Mouse (Mus musculus): ENCODE data around the gene Dhrs7b. TPM values are rescaled to one million over a fixed set of nuclear protein-coding genes. Genes with fewer than 3 reads are reported as not detected.
"Not testable (repeated sequence)": the region's sequence is repeated elsewhere in the genome, so short reads cannot be mapped to it uniquely, and the experiment has no call there.

The Dhrs7b gene
- total RNA-seq, 2 experiments from 2014 or later, result 26.9 to 32.1 TPM

DNA sequence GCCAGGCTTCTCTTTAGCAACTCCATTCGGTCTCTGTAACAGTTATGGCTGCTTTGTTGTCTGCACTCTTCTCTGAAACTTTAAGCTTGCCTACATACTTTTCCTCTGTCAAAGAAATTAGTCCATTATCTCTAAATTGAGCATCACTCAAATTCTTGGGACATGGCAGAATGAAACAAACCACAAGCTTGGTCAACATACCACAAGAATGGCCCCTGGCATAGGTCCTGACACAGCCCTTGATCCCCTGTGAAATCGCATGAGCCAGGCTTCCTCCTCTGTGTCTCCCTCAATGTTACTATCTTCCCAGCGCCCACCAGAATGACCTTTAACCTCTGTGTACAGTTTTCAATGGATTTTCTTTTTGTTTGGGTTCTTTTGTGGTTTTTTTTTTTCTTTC, 52.0 kb downstream of the Dhrs7b start:
- DNase-seq (ENCODE audit: low spot score in 2 of 2), result no peak
- intact Hi-C loops (cut with DNase I), result no loop called here

DNA sequence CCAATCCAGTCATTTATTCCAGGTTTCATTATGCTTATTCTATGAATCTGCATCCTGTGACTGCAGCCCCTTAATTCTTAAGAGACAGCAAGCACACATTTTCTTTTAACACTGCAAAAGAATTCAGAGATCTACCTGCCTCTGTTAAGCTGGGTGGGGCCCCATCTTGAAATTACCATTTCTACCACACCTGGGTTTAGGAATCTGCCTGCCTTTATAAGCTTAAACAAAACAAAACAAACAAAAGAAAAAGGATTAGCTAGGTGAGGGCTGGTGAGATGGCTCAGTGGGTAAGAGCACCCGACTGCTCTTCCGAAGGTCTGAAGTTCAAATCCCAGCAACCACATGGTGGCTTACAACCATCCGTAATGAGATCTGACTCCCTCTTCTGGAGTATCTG, 56.6 kb downstream of the Dhrs7b start:
- DNase-seq (ENCODE audit: low spot score in 2 of 2); intact Hi-C loops (cut with DNase I): not testable (repeated sequence)

DNA sequence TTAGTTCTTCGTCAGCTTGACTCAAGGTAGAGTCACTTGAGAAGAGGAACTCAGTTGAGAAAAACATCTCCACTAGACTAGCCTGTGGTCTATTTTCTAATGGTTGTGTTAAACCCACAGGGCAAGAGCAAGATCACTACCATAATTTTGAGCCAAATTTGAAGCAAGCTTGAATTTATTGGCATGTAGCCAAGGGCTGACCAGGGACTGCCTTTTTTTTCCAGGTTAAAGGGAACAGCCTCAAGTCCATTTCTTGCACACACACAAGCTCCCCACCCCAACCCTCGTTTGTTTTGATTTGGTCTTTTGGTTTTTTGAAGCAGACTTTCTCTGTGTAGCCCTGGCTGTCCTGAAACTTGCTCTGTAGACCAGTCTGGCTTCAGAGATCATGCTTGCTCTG, 59.4 kb downstream of the Dhrs7b start:
- intact Hi-C loops (cut with DNase I), result no loop called here
- DNase-seq (ENCODE audit: low spot score in 2 of 2), result no peak

DNA sequence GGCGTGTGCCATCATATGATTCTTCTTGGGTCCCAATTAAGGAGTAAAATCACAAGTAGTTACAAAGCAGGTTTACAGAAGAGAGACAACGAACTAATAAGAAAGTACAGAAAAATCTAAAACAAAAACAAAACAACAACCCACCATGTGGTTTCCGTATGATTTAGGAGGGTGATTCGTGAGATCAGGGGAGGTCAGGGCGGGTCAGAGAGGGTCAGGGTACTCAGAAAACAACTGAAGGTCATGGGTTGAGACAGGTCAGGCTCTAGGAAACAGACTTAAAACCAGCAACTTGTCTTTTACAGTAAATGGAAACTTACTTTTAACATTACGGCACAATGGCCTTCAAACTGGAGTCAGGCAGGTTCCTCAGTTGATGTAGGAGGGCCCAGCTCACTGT, 59.9 kb downstream of the Dhrs7b start:
- intact Hi-C loops (cut with DNase I), result no loop called here

DNA sequence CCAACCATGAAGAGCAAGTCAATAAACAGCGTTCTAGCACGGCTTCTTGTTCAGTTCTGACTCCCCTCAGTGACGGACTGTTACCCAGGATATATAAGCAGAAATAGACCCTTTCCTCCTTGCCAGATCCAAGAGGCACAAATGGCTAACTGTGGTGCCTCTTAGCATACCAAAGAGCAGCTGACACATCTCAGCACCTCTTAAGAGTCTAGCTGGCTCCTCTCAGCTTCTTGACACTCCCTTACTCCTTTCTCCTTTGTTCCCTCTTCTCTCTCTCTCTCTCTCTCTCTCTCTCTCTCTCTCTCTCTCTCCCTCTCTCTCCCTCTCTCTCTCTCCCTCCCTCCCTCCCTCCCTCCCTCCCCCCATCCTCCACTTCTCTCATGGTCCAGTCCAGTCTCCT, 60.3 kb downstream of the Dhrs7b start:
- intact Hi-C loops (cut with DNase I), result no loop called here
- no peak for DNase-seq (ENCODE audit: low spot score in 2 of 2)

More for the DNA sequence above, 59.9 kb downstream of the Dhrs7b start:
- no peak for DNase-seq (ENCODE audit: low spot score in 2 of 2)

DNA sequence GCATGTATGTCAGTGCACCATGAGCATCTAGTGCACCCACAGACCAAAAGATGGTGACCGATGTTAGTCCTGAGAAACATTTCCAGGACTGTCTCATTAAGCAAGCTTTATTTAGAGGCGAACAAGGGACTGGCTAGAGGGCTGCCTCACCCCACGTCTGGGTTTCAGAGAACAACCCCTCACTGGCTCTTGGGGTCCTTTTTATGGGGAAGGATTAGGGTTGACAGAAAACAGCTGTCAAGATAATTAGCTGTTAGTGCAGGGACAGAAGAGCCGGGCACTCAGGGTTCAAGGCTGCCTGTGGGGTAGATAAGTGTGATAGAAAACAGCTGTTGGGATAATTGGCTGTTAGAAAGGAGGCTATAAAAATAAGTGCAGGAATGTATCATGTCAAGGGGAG, 65.5 kb downstream of the Dhrs7b start:
- intact Hi-C loops (cut with DNase I), result no loop called here
- DNase-seq (ENCODE audit: low spot score in 2 of 2), result no peak

DNA sequence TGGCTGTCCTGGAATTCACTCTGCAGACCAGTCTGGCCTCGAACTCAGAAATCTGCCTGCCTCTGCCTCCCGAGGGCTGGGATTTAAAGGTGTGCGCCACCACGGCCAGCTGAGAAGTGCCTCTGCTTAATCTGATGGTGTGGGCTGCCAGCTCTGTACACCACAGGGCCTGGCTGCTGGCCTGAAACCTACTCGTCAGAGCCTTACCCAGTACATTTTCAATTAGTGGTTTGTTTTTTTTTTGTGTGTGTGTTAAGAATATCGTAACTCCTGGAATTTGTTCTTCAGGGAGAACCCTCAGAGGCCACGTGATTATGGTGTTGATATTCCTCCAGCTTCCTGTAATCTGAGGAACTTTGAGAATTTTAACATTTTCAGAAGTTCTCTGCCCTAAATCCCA, 71.6 kb downstream of the Dhrs7b start:
- no peak for DNase-seq (ENCODE audit: low spot score in 2 of 2)
- intact Hi-C loops (cut with DNase I), result no loop called here

DNA sequence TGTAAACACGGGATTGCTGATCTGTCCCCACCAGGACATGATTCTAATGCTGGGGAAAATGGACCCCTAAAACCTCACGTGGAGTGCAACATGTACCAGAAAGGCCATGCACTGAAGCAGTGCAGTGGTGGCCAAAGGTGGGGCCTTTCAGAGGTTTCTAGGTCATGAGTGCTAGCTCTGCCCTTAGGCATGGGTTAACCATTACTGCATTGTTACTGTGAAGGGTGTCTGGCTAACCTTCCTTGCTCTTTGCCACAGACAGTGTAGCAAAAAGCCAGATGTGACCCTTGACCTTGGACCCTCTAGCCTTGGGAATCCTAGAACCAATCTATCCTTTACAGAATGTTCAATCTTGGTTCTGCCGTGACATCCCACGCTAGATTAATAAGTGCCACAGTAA, 72.1 kb downstream of the Dhrs7b start:
- intact Hi-C loops (cut with DNase I), result no loop called here
- no peak for DNase-seq (ENCODE audit: low spot score in 2 of 2)

DNA sequence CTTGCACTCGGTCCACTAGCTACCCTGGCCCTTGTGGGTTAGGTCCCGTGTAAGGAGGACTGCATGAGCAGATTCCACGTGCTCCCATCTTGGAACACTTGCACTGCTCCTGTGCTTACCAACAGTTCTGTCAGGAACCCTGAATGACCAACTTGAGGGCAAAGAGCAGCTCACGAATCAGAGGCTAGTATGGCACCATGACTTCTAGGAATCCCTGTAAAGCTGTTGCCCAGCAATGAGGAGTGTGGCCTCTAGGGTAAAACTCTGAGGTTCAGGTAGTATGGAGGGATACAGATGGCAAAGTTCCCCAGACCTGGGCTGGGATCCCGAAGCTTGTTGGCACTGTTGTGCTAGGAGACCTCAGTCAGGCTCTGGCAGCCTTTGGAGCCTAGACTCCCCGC, 73.2 kb downstream of the Dhrs7b start:
- no peak for DNase-seq (ENCODE audit: low spot score in 2 of 2)
- intact Hi-C loops (cut with DNase I), result no loop called here

DNA sequence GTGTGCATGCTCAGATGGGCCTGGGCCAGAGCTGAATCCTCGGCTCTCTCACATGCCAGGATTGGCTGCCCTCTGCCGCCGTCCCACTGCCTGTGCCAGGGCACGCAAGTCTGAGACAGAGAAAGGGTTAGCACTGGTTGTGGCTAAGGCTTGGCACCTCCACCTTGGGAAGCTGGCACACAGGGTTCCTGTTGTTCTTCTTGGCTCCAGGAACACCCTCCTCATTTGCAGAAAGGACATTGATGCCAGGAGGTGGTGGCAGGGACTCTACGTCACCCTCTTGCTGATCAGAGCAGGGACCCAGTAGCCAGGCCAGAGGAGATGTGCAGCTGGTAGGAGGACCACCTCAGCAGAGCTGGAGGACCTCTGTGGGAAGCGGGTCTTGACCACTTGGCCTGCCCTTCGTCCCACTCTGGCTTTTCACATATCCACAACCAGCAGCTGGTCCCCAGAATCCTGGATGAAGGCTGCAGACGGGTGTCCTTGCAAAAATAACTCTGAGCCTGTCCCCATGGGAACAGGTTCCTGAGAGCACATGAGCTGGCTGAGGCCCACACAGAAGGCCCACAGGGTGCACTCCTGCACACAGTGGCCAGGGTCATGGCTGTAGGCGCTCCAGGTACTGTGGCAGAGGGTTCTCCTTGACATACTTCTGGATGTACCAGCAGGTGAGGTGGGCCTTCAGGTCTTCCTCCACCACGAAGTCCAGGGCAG, 75.1 kb downstream of the Dhrs7b start:
- no peak for DNase-seq (ENCODE audit: low spot score in 2 of 2)
- intact Hi-C loops (cut with DNase I), result no loop called here

DNA sequence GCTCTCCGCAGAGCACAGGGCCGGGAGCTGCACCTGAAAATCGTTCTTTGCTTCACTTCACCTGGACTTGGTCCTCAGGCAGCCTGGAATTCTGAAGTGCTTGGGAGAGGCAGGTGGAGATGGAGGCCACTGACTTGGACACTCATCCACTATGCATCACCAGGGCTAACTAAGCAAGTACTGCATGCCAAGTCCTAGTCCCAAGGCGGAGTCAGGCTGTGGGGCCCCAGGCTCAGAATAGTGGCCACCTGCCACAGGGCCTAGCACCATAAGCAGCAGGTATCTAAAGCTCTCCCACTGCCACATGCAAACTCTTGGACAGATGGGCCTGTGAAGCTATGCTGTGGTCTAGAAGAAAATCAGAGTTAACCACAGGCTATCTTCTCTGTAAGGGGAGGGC, 76.0 kb downstream of the Dhrs7b start:
- intact Hi-C loops (cut with DNase I), result no loop called here
- no peak for DNase-seq (ENCODE audit: low spot score in 2 of 2)

DNA sequence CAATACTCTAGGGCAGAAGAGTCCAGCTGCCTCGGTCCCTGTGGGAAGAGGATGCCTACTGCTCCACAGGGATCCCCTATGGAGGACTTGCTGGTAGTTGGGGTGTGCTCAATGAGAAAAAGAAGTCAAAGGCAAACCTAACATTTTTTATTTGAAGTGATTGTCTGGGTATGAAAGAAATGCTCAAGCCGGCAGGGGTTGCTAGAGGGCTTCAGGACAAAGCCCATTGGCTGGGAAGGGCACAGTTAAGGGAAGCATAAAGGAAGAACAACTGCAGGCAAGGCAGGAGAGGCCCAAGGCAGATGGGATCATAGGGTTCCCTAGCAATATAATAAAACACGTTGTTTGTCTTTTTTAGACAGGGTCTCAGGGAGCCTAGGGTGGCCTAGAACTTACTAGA, 77.6 kb downstream of the Dhrs7b start:
- no peak for DNase-seq (ENCODE audit: low spot score in 2 of 2)
- intact Hi-C loops (cut with DNase I), result no loop called here

DNA sequence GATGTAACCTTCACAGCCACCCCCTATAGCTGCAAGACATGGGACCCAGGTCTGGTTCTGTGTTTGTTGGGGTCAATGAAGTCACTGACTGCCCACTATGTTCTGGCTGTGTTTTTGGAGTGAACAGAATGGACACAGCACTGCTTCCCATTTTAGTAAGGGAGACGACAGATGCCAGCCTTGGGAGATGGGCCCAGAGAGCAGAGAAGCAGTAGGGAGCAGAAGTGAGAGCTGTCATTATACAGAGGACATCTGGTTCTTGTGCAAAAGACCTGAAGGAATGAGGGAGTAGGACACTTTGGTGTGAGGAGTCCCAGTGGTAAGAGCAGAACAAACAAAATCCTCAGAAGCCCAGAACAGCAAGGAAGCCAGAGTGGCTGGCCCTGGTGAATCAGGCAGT, 79.2 kb downstream of the Dhrs7b start:
- DNase-seq (ENCODE audit: low spot score in 2 of 2), result no peak
- intact Hi-C loops (cut with DNase I), result no loop called here

Other genes with a start within 250 kb of the Dhrs7b start
- gene Llgl1, start 130.9 kb upstream of the Dhrs7b start, total RNA-seq (2021), result 10 to 100 TPM; 37.9 to 41.0 TPM
- 10 to 100 TPM; 59.5 to 67.6 TPM for gene Flii, start 103.4 kb upstream of the Dhrs7b start, total RNA-seq (2021)
- gene Mief2, start 102.2 kb upstream of the Dhrs7b start, total RNA-seq (2021), result 10 to 100 TPM; 19.4 to 21.6 TPM
- gene Top3a, start 53.3 kb upstream of the Dhrs7b start, total RNA-seq (2021), result 1 to 10 TPM; 4.0 to 5.2 TPM
- 10 to 100 TPM; 30.2 to 31.8 TPM for gene Smcr8, start 53.1 kb upstream of the Dhrs7b start, total RNA-seq (2021)
- gene Shmt1, start 18.9 kb upstream of the Dhrs7b start, total RNA-seq (2021), result 1 to 10 TPM; 2.1 to 2.2 TPM
- 10 to 100 TPM; 28.3 to 28.4 TPM for gene Tmem11, start 48.6 kb downstream of the Dhrs7b start, total RNA-seq (2021)
- 10 to 100 TPM in 1 of 2 experiments, 1 to 10 TPM in 1; 8.0 to 10.8 TPM for gene Natd1, start 84.1 kb downstream of the Dhrs7b start, total RNA-seq (2021)
- 10 to 100 TPM; 13.2 to 13.3 TPM for gene Map2k3, start 101.4 kb downstream of the Dhrs7b start, total RNA-seq (2021)
- gene Kcnj12, start 191.9 kb downstream of the Dhrs7b start, total RNA-seq (2021), result 10 to 100 TPM; 17.9 to 18.2 TPM

All from left cerebral cortex, postnatal 36 days (tissue).